8 mouse cellular contexts compared by ENCODE assay signal in genomic region chr19:45007425-45008191, GRCm38 (mm10). TPM values are rescaled to one million over a fixed set of nuclear protein-coding genes. Genes with fewer than 3 reads are reported as not detected.
DNase-seq lines count a peak whose midpoint lies in the region; ATAC-seq and TF ChIP-seq lines count a peak whose summit lies in the region.

No protein-coding gene starts in this region.

- WGBS in hindbrain, postnatal 0 days: 85% methylated on average over 20 of the region's 20 CpGs
- 65% methylated on average over 20 of the region's 20 CpGs for WGBS in liver, embryonic 15.5 days (ENCODE audit: insufficient replicate concordance)

- peak overlapping the region; percentile 73; the same call in 1 of the 2 replicates for H3K9ac ChIP-seq in hindbrain, postnatal 0 days (replicated peaks; ENCODE audit: low read length)
- peak overlapping the region; percentile 75 for H3K9ac ChIP-seq in liver, embryonic 15.5 days

- H3K4me1 ChIP-seq in hindbrain, postnatal 0 days (ENCODE audit: insufficient read depth, low read length): peaks cover 14% of the 10 kb centered on the region
- peaks cover 35% of the 10 kb centered on the region for H3K4me1 ChIP-seq in liver, embryonic 15.5 days (replicated peaks)

- peak overlapping the region; percentile 93 for H3K4me2 ChIP-seq in hindbrain, postnatal 0 days (ENCODE audit: low read depth, low read length)
- peak overlapping the region; percentile 95 for H3K4me2 ChIP-seq in liver, embryonic 15.5 days

- H3K27me3 ChIP-seq in hindbrain, postnatal 0 days (ENCODE audit: insufficient read depth, low read length): no peaks in the 10 kb centered on the region
- no peaks in the 10 kb centered on the region for H3K27me3 ChIP-seq in liver, embryonic 15.5 days

- TF ChIP-seq CTCF in hindbrain, postnatal 0 days (IDR thresholded peaks at IDR 0.05; ENCODE audit: low read depth): no peak

- H3K36me3 ChIP-seq in hindbrain, postnatal 0 days (ENCODE audit: insufficient read depth, low read length): peaks cover 24% of the 10 kb centered on the region
- peaks cover 57% of the 10 kb centered on the region for H3K36me3 ChIP-seq in liver, embryonic 15.5 days (replicated peaks)

- H3K27ac ChIP-seq in hindbrain, postnatal 0 days: peak overlapping the region; percentile 81; the same call in 1 of the 2 replicates
- H3K27ac ChIP-seq in liver, embryonic 15.5 days (replicated peaks): peak overlapping the region; percentile 79

- ATAC-seq in hindbrain, postnatal 0 days: no peak
- ATAC-seq in liver, embryonic 15.5 days (ENCODE audit: insufficient read depth): no peak

- no peaks in the 10 kb centered on the region for H3K9me3 ChIP-seq in hindbrain, postnatal 0 days (ENCODE audit: low read length)
- H3K9me3 ChIP-seq in liver, embryonic 15.5 days (replicated peaks): no peaks in the 10 kb centered on the region

- H3K4me3 ChIP-seq in hindbrain, postnatal 0 days (ENCODE audit: low read length): peak overlapping the region; percentile 71; the same call in 1 of the 2 replicates
- H3K4me3 ChIP-seq in liver, embryonic 15.5 days (replicated peaks): peak overlapping the region; percentile 80

- DNase-seq in cerebellum, adult 11-12 months: peak; percentile 67
- no peak for DNase-seq in cerebellum, postnatal 4 days (ENCODE audit: low spot score in 2 of 2)
- peak; percentile 71 for DNase-seq in adrenal gland, adult 8-10 months
- no peak for DNase-seq in hindbrain, postnatal 0 days (ENCODE audit: low spot score)
- no peak for DNase-seq in embryo, embryonic 10.5 days (ENCODE audit: low spot score)
- DNase-seq in urinary bladder, postnatal 25 days (ENCODE audit: low spot score): no peak
- DNase-seq in frontal cortex, postnatal 36 days (ENCODE audit: low spot score in 2 of 2): no peak

RNA-seq across cellular contexts. Expression of gene Mrpl43, which starts 1.4 kb away (rescaled TPM):
- total RNA-seq in adrenal gland, adult 8-10 months (2022): 10 to 100 TPM; 44.2 to 57.9 (median 48.4) TPM
- total RNA-seq in hindbrain, postnatal 0 days (2014; rRNA removed): 97.1 and 98.4 TPM in 2 replicates
- 109 and 115 TPM in 2 replicates for polyA plus RNA-seq in hindbrain, postnatal 0 days (2015; fragmentation: Nextera tagmentation; extraction: Ambion mirVana)
- 27.4 and 28.8 TPM in 2 replicates for polyA plus RNA-seq in liver, embryonic 15.5 days (2015; fragmentation: Nextera tagmentation; extraction: Ambion mirVana)

RNA-seq across cellular contexts. Expression of gene Twnk, which starts 2.1 kb away (rescaled TPM):
- 10 to 100 TPM; 34.8 to 40.2 (median 37.5) TPM for total RNA-seq in adrenal gland, adult 8-10 months (2022)
- 7.5 and 8.6 TPM in 2 replicates for total RNA-seq in hindbrain, postnatal 0 days (2014; rRNA removed)
- polyA plus RNA-seq in hindbrain, postnatal 0 days (2015; fragmentation: Nextera tagmentation; extraction: Ambion mirVana): 8.2 and 8.5 TPM in 2 replicates
- 10.4 and 13.4 TPM in 2 replicates for polyA plus RNA-seq in liver, embryonic 15.5 days (2015; fragmentation: Nextera tagmentation; extraction: Ambion mirVana)

RNA-seq across cellular contexts. Expression of gene Lzts2, which starts 6.6 kb away (rescaled TPM):
- total RNA-seq in adrenal gland, adult 8-10 months (2022): 100 to 1,000 TPM; 100 to 121 (median 110) TPM
- 44.1 and 44.7 TPM in 2 replicates for total RNA-seq in hindbrain, postnatal 0 days (2014; rRNA removed)
- 16.4 and 17.0 TPM in 2 replicates for polyA plus RNA-seq in hindbrain, postnatal 0 days (2015; fragmentation: Nextera tagmentation; extraction: Ambion mirVana)
- 6.8 and 7.7 TPM in 2 replicates for polyA plus RNA-seq in liver, embryonic 15.5 days (2015; fragmentation: Nextera tagmentation; extraction: Ambion mirVana)

RNA-seq across cellular contexts. Expression of gene Sema4g, which starts 18.7 kb away (rescaled TPM):
- 10 to 100 TPM in 2 of 4 experiments, 1 to 10 TPM in 2; 4.3 to 14.9 (median 10.2) TPM for total RNA-seq in adrenal gland, adult 8-10 months (2022)
- 66.9 and 81.0 TPM in 2 replicates for total RNA-seq in hindbrain, postnatal 0 days (2014; rRNA removed)
- polyA plus RNA-seq in hindbrain, postnatal 0 days (2015; fragmentation: Nextera tagmentation; extraction: Ambion mirVana): 14.2 and 15.7 TPM in 2 replicates
- 4.4 and 5.6 TPM in 2 replicates for polyA plus RNA-seq in liver, embryonic 15.5 days (2015; fragmentation: Nextera tagmentation; extraction: Ambion mirVana)

RNA-seq across cellular contexts. Expression of gene Pdzd7, which starts 37.9 kb away (rescaled TPM):
- under 1 TPM; 0.12 to 1.00 (median 0.56) TPM for total RNA-seq in adrenal gland, adult 8-10 months (2022)
- total RNA-seq in hindbrain, postnatal 0 days (2014; rRNA removed): 4.8 and 7.7 TPM in 2 replicates
- 1.9 and 2.5 TPM in 2 replicates for polyA plus RNA-seq in hindbrain, postnatal 0 days (2015; fragmentation: Nextera tagmentation; extraction: Ambion mirVana)
- not detected in 2 replicates for polyA plus RNA-seq in liver, embryonic 15.5 days (2015; fragmentation: Nextera tagmentation; extraction: Ambion mirVana)

Comparison
In these comparisons a context has a peak if more than half of its experiments do, and no peak if none do; other contexts are left out.
1. DNase-seq: peak in cerebellum, adult 11-12 months (single experiment) and adrenal gland, adult 8-10 months (single experiment); none in cerebellum, postnatal 4 days (0 of 2), hindbrain, postnatal 0 days (single experiment), embryo, embryonic 10.5 days (single experiment), urinary bladder, postnatal 25 days (single experiment) and frontal cortex, postnatal 36 days (0 of 2).